Mouse (Mus musculus) layer of hippocampus, postnatal 25 days (tissue): Measurements from ENCODE around the gene Fgf2. TPM values are rescaled to one million over a fixed set of nuclear protein-coding genes. Genes with fewer than 3 reads are reported as not detected.

Experiments used
- DNase-seq, 2 experiments: peaks; one replicate each; pipeline ENCODE4 v3.0.0; 2022; ENCODE audit warnings: mixed read lengths in 2 of 2, low spot score in 1 of 2; ENCODE audit errors: extremely low spot score in 1 of 2
- total RNA-seq, 2 experiments: library from RNA; stranded (reverse); gene quantifications; 2 replicates each; pipeline ENCODE4 v1.2.3; 2021

The Fgf2 gene
- total RNA-seq, 2 experiments from 2014 or later = 5.4 to 7.6 TPM

GRCm38 (mm10) chr3:37407598-37407997, 59.5 kb downstream of the Fgf2 start:
- no peak for DNase-seq

GRCm38 (mm10) chr3:37413446-37413845, 65.3 kb downstream of the Fgf2 start:
- DNase-seq = no peak

GRCm38 (mm10) chr3:37414413-37414960, 66.3 kb downstream of the Fgf2 start:
- DNase-seq = peak; percentile 54 to 95

- DNase-seq = no peak
Observed at GRCm38 (mm10) chr3:37418341-37418740, 70.2 kb downstream of the Fgf2 start.

- peak; percentile 54 to 62 for DNase-seq
Observed at GRCm38 (mm10) chr3:37418961-37419457, 70.9 kb downstream of the Fgf2 start.

GRCm38 (mm10) chr3:37419458-37419991, 71.4 kb downstream of the Fgf2 start, which contains the start of gene Spata5:
Gene Spata5, plus strand, starts transcription at chr3:37419896.
- DNase-seq = peak; percentile 84 to 91

GRCm38 (mm10) chr3:37420072-37420471, 71.9 kb downstream of the Fgf2 start, which contains the start of gene Nudt6:
Gene Nudt6, minus strand, starts transcription at chr3:37420211.
- DNase-seq = peak; percentile 87

- DNase-seq = no peak
Observed at GRCm38 (mm10) chr3:37420641-37421040, 72.5 kb downstream of the Fgf2 start.

GRCm38 (mm10) chr3:37421179-37421578, 73.0 kb downstream of the Fgf2 start:
- DNase-seq = no peak

- DNase-seq = no peak
Observed at GRCm38 (mm10) chr3:37426069-37426468, 77.9 kb downstream of the Fgf2 start.

GRCm38 (mm10) chr3:37430359-37430758, 82.2 kb downstream of the Fgf2 start:
- no peak for DNase-seq

- DNase-seq = no peak
Observed at GRCm38 (mm10) chr3:37439770-37440169, 91.6 kb downstream of the Fgf2 start.

GRCm38 (mm10) chr3:37443409-37443808, 95.3 kb downstream of the Fgf2 start:
- no peak for DNase-seq

GRCm38 (mm10) chr3:37455992-37456391, 107.8 kb downstream of the Fgf2 start:
- no peak for DNase-seq

Other genes with a start within 250 kb of the Fgf2 start
- not detected for gene Il2, start 222.4 kb upstream of the Fgf2 start, total RNA-seq
- gene Il21, start 115.7 kb upstream of the Fgf2 start, total RNA-seq = under 1 TPM in 1 of 2 experiments, not detected in 1; 0.14 TPM
- 1 to 10 TPM; 4.5 to 6.4 TPM for gene Bbs12, start 35.8 kb upstream of the Fgf2 start, total RNA-seq
- gene Cetn4, start 35.6 kb upstream of the Fgf2 start, total RNA-seq = 10 to 100 TPM in 1 of 2 experiments, 1 to 10 TPM in 1; 9.4 to 11.2 TPM
- gene Spata5, start 71.5 kb downstream of the Fgf2 start, total RNA-seq = 10 to 100 TPM; 17.9 to 26.7 TPM
- gene Nudt6, start 71.9 kb downstream of the Fgf2 start, total RNA-seq = 1 to 10 TPM; 5.5 to 6.2 TPM